Mouse (Mus musculus): ENCODE results near the gene Dlgap1. TPM values are rescaled to one million over a fixed set of nuclear protein-coding genes. Genes with fewer than 3 reads are reported as not detected.

Dlgap1 gene
- polyA plus RNA-seq, 1 experiment from 2014 or later, result 34.5 TPM

DNA sequence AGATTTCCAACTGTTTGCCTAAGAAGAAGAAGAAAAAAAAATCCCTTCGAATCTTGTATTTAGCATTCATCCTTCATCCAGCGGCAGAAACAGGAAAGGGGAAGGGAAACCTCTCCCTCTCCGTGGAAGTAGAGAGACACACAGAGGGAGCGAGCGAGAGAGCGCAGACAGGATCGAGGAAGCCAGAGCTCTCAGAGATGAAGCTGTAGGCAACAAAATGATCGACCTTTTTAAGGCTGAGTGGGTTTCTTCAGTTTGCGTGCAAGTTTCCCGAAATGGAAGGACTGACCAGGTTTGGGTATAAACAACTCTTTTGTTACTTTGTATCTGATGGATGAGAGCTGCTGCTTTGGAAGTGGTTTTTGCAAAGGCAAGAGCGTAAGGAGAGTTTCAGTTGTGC is 553.1 kb downstream of the Dlgap1 start:
- Histone ChIP-seq H3K27ac (ENCODE audit: low read length) (peak overlapping the region; percentile 58), H3K4me3 (ENCODE audit: low read depth, low read length) (peak overlapping the region; percentile 30), H3K27me3 (ENCODE audit: control insufficient read depth, insufficient read depth, low read depth, low read length) (no peaks in the 10 kb centered on the region), H3K4me1 (ENCODE audit: control insufficient read depth, insufficient read depth, low read length) (peaks cover 9% of the 10 kb centered on the region), H3K9me3 (replicated peaks; ENCODE audit: control insufficient read depth, low read length, poor library complexity, severe bottlenecking) (no peaks in the 10 kb centered on the region), H3K9ac (ENCODE audit: low read depth, low read length) (peak overlapping the region; percentile 38), H3K36me3 (ENCODE audit: control insufficient read depth, insufficient read depth, low read length) (no peaks in the 10 kb centered on the region), H3K4me2 (ENCODE audit: low read length) (peak overlapping the region; percentile 50)
- ATAC-seq, result peak; percentile 66; the same call in 1 of the 2 replicates
- WGBS, result 37% methylated on average over 11 of the region's 11 CpGs

DNA sequence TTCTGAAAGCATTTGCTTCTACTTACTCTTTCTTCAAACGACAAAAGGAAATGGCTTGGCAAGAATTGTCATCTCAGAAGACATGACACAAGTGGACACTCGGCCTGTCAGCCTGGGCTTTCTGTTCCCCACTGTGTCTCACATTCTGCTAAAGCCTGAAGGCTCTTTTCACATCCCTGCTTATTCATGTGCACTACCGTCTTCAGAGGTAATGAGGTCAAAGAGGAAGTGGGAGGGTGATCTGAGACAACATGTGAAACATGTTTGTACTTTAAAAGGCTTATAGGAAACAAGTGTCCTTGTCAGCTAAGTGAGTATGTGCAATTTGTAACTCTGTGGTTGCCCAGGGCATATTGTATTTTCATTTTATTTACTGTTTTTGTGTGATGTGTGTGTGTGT is 557.1 kb downstream of the Dlgap1 start:
- Histone ChIP-seq H3K4me3 (ENCODE audit: low read depth, low read length) (no peak overlapping the region), H3K27ac (ENCODE audit: low read length) (no peak overlapping the region), H3K4me2 (ENCODE audit: low read length) (no peak overlapping the region), H3K9me3 (replicated peaks; ENCODE audit: control insufficient read depth, low read length, poor library complexity, severe bottlenecking) (no peaks in the 10 kb centered on the region), H3K27me3 (ENCODE audit: control insufficient read depth, insufficient read depth, low read depth, low read length) (no peaks in the 10 kb centered on the region), H3K9ac (ENCODE audit: low read depth, low read length) (no peak overlapping the region), H3K4me1 (ENCODE audit: control insufficient read depth, insufficient read depth, low read length) (peaks cover 10% of the 10 kb centered on the region), H3K36me3 (ENCODE audit: control insufficient read depth, insufficient read depth, low read length) (no peaks in the 10 kb centered on the region)
- no peak for ATAC-seq
- 60% methylated on average over 3 of the region's 3 CpGs for WGBS

DNA sequence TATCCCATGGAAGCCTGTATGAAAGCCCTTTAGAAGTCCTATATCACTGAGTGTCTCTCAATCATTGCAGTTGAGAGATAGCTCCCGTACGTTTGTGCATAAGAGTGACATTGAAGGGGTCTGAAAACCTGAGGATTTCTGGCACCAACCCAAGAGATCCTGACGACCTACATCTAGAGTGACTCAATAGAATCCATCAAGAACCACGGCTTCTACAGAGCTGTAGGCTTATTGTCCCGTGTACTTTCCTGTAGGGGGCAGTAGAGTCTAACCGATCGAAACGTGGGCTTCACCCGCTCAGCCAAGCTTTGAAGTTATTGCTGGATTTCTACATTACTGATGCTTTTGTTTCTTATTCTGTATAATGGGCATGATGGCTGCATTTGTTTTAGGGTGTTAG is 558.2 kb downstream of the Dlgap1 start:
- Histone ChIP-seq H3K4me1 (ENCODE audit: control insufficient read depth, insufficient read depth, low read length) (peaks cover 5% of the 10 kb centered on the region; the same call in 1 of the 2 replicates), H3K4me3 (ENCODE audit: low read depth, low read length) (no peak overlapping the region), H3K36me3 (ENCODE audit: control insufficient read depth, insufficient read depth, low read length) (no peaks in the 10 kb centered on the region), H3K27me3 (ENCODE audit: control insufficient read depth, insufficient read depth, low read depth, low read length) (no peaks in the 10 kb centered on the region), H3K27ac (ENCODE audit: low read length) (no peak overlapping the region), H3K4me2 (ENCODE audit: low read length) (no peak overlapping the region), H3K9ac (ENCODE audit: low read depth, low read length) (no peak overlapping the region), H3K9me3 (replicated peaks; ENCODE audit: control insufficient read depth, low read length, poor library complexity, severe bottlenecking) (no peaks in the 10 kb centered on the region)
- WGBS, result 32% methylated on average over 9 of the region's 9 CpGs
- ATAC-seq, result no peak

DNA sequence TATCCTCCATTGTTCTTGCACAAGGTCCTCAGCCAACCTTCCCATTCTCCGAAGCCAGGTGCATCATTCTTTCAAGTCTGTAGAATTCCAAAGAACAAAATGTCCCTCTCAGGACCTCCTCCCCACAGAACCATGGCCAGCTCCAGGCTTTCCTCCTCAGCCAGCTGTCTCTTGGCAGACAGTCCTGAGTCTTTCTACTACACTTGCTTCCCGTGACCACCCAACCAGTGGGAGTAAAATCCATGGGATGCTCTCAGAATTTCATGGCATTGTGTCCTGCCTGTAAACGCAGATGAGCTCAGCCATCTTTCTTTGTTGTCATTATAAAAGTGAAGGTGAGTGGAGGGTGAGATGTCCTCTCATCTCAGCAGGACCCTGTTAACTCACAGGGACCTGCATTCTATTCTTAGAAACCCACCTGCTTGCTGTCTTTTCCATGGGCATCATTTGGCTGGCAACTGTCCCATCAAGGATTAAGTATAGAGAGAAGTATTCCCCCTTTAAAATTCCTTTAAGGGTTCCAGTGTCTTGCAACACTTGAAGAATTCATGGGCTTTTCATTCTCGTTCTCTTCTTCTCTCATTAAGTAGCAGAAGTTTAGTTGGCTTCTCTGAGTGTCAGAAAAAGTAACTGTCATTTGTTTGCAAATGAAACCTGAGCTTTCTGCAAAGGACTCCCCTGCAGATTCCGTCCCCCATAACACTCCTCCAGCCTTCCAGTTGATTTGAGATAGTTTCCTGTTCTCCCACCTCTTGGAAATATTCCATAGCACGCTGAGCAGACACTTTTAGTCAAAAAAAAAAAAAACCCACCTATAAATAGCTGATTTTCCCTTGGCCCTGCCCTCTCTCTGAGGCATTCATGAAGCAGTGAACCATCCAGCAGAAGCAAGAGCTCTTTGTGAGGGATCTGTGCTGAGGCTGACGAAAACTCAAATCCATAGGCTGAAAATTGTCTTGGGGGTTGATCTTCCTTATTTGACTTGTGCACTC is 559.6 kb downstream of the Dlgap1 start:
- WGBS, result 64% methylated on average over 7 of the region's 7 CpGs

GRCm38 (mm10) chr17:70534321-70534720 is 565.4 kb downstream of the Dlgap1 start:
- no peaks in the 10 kb centered on the region for H3K27me3 ChIP-seq (ENCODE audit: control insufficient read depth, insufficient read depth, low read depth, low read length)
- H3K9ac ChIP-seq (ENCODE audit: low read depth, low read length), result no peak overlapping the region
- no peaks in the 10 kb centered on the region for H3K4me1 ChIP-seq (ENCODE audit: control insufficient read depth, insufficient read depth, low read length)
- ATAC-seq, result no peak
- H3K36me3 ChIP-seq (ENCODE audit: control insufficient read depth, insufficient read depth, low read length), result no peaks in the 10 kb centered on the region
- no peaks in the 10 kb centered on the region for H3K9me3 ChIP-seq (replicated peaks; ENCODE audit: control insufficient read depth, low read length, poor library complexity, severe bottlenecking)
- no peak overlapping the region for H3K4me3 ChIP-seq (ENCODE audit: low read depth, low read length)
- 74% methylated on average over 3 of the region's 3 CpGs for WGBS
- H3K4me2 ChIP-seq (ENCODE audit: low read length), result no peak overlapping the region
- H3K27ac ChIP-seq (ENCODE audit: low read length), result no peak overlapping the region

More for the DNA sequence above, 559.6 kb downstream of the Dlgap1 start:
- Histone ChIP-seq H3K9ac (ENCODE audit: low read depth, low read length) (no peak overlapping the region), H3K36me3 (ENCODE audit: control insufficient read depth, insufficient read depth, low read length) (no peaks in the 10 kb centered on the region), H3K4me3 (ENCODE audit: low read depth, low read length) (no peak overlapping the region), H3K9me3 (replicated peaks; ENCODE audit: control insufficient read depth, low read length, poor library complexity, severe bottlenecking) (no peaks in the 10 kb centered on the region), H3K4me2 (ENCODE audit: low read length) (no peak overlapping the region), H3K4me1 (ENCODE audit: control insufficient read depth, insufficient read depth, low read length) (0 out of 2 replicates have a peak, but pooled peaks cover 2% of the 10 kb centered on the region), H3K27ac (ENCODE audit: low read length) (no peak overlapping the region), H3K27me3 (ENCODE audit: control insufficient read depth, insufficient read depth, low read depth, low read length) (no peaks in the 10 kb centered on the region)
- no peak for ATAC-seq

GRCm38 (mm10) chr17:70541816-70542215 is 572.9 kb downstream of the Dlgap1 start:
- WGBS, result 87% methylated on average over 4 of the region's 4 CpGs
- H3K36me3 ChIP-seq (ENCODE audit: control insufficient read depth, insufficient read depth, low read length), result no peaks in the 10 kb centered on the region
- H3K4me1 ChIP-seq (ENCODE audit: control insufficient read depth, insufficient read depth, low read length), result no peaks in the 10 kb centered on the region
- no peak overlapping the region for H3K4me2 ChIP-seq (ENCODE audit: low read length)
- H3K27ac ChIP-seq (ENCODE audit: low read length), result no peak overlapping the region
- no peak for ATAC-seq
- no peak overlapping the region for H3K4me3 ChIP-seq (ENCODE audit: low read depth, low read length)
- H3K9me3 ChIP-seq (replicated peaks; ENCODE audit: control insufficient read depth, low read length, poor library complexity, severe bottlenecking), result no peaks in the 10 kb centered on the region
- no peaks in the 10 kb centered on the region for H3K27me3 ChIP-seq (ENCODE audit: control insufficient read depth, insufficient read depth, low read depth, low read length)
- H3K9ac ChIP-seq (ENCODE audit: low read depth, low read length), result no peak overlapping the region

GRCm38 (mm10) chr17:70550793-70551192 is 581.9 kb downstream of the Dlgap1 start:
- Histone ChIP-seq H3K4me1 (ENCODE audit: control insufficient read depth, insufficient read depth, low read length) (no peaks in the 10 kb centered on the region), H3K9me3 (replicated peaks; ENCODE audit: control insufficient read depth, low read length, poor library complexity, severe bottlenecking) (no peaks in the 10 kb centered on the region), H3K9ac (ENCODE audit: low read depth, low read length) (no peak overlapping the region), H3K4me2 (ENCODE audit: low read length) (no peak overlapping the region), H3K27me3 (ENCODE audit: control insufficient read depth, insufficient read depth, low read depth, low read length) (no peaks in the 10 kb centered on the region), H3K27ac (ENCODE audit: low read length) (no peak overlapping the region), H3K4me3 (ENCODE audit: low read depth, low read length) (no peak overlapping the region), H3K36me3 (ENCODE audit: control insufficient read depth, insufficient read depth, low read length) (no peaks in the 10 kb centered on the region)
- 87% methylated on average over 4 of the region's 4 CpGs for WGBS
- no peak for ATAC-seq

DNA sequence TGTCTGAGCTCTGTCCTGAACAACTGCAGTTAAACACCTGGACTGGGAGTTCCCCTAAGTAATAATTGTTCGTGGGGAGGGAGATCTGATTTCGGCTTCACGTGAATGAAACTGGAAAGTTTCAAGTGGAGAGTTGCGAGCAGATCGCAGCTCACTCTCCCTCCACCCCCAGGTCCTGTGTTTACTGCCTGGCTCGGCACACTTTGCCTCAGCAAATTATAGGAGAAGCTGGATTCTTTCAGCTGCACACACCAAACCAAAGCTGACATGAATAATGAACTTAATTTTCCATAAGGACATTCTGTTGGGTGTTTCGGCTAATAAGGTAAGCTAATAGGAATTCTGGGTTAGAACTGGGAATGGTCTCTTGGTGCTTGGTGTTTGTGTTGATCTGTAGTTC is 592.7 kb downstream of the Dlgap1 start:
- no peak overlapping the region for H3K9ac ChIP-seq (ENCODE audit: low read depth, low read length)
- no peak overlapping the region for H3K4me3 ChIP-seq (ENCODE audit: low read depth, low read length)
- H3K9me3 ChIP-seq (replicated peaks; ENCODE audit: control insufficient read depth, low read length, poor library complexity, severe bottlenecking), result no peaks in the 10 kb centered on the region
- WGBS, result 84% methylated on average over 7 of the region's 7 CpGs
- no peak overlapping the region for H3K4me2 ChIP-seq (ENCODE audit: low read length)
- no peaks in the 10 kb centered on the region for H3K36me3 ChIP-seq (ENCODE audit: control insufficient read depth, insufficient read depth, low read length)
- no peak for ATAC-seq
- no peak overlapping the region for H3K27ac ChIP-seq (ENCODE audit: low read length)
- H3K4me1 ChIP-seq (ENCODE audit: control insufficient read depth, insufficient read depth, low read length), result no peaks in the 10 kb centered on the region
- no peaks in the 10 kb centered on the region for H3K27me3 ChIP-seq (ENCODE audit: control insufficient read depth, insufficient read depth, low read depth, low read length)

DNA sequence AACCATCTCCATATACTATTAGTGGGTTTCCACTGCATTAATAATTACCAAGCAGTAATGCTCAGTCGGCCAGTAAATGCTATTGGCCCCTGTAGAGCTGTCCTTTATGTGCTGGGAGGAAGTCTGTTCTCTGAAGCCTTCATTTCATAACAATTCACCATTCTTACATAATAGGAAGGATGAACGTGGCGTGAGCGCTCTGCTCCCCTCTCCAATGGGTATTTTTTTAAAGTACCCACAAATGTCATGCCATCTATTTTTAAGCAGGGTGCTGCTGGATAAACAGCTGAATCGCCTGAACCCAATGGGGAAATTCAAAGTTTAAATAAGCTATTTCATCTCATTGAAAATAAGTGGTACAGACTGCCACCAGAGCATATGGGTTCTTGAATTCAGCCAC is 602.0 kb downstream of the Dlgap1 start:
- H3K4me3 ChIP-seq (ENCODE audit: low read depth, low read length), result no peak overlapping the region
- H3K9ac ChIP-seq (ENCODE audit: low read depth, low read length), result no peak overlapping the region
- no peaks in the 10 kb centered on the region for H3K9me3 ChIP-seq (replicated peaks; ENCODE audit: control insufficient read depth, low read length, poor library complexity, severe bottlenecking)
- H3K4me2 ChIP-seq (ENCODE audit: low read length), result no peak overlapping the region
- no peaks in the 10 kb centered on the region for H3K36me3 ChIP-seq (ENCODE audit: control insufficient read depth, insufficient read depth, low read length)
- H3K27me3 ChIP-seq (ENCODE audit: control insufficient read depth, insufficient read depth, low read depth, low read length), result no peaks in the 10 kb centered on the region
- H3K27ac ChIP-seq (ENCODE audit: low read length), result no peak overlapping the region
- no peak for ATAC-seq
- 0 out of 2 replicates have a peak, but pooled peaks cover 2% of the 10 kb centered on the region for H3K4me1 ChIP-seq (ENCODE audit: control insufficient read depth, insufficient read depth, low read length)
- WGBS, result 66% methylated on average over 5 of the region's 5 CpGs
